Mouse (Mus musculus): ENCODE data around the gene Ugt1a8. TPM values are rescaled to one million over a fixed set of nuclear protein-coding genes. Genes with fewer than 3 reads are reported as not detected.

Ugt1a8 gene
- polyA plus RNA-seq, 1 experiment, result not detected

GRCm38 (mm10) chr1:88186325-88186935, 98.8 kb downstream of the Ugt1a8 start:
- no peaks in the 10 kb centered on the region for H3K36me3 ChIP-seq (ENCODE audit: control insufficient read depth, insufficient read depth)
- H3K4me3 ChIP-seq (ENCODE audit: insufficient read depth, poor library complexity, severe bottlenecking), result no peak overlapping the region
- no peak overlapping the region for H3ac ChIP-seq (ENCODE audit: control insufficient read depth, insufficient read length, low read depth)
- no peaks in the 10 kb centered on the region for H3K79me2 ChIP-seq (ENCODE audit: control insufficient read depth, insufficient read depth)
- TF ChIP-seq FOSL1 (IDR thresholded peaks at IDR 0.05; ENCODE audit: insufficient read depth, low read length, poor library complexity, severe bottlenecking) (no peak), MYOG (IDR thresholded peaks at IDR 0.05; ENCODE audit: control insufficient read depth, extremely low read depth, insufficient read length) (no peak), CEBPB (IDR thresholded peaks at IDR 0.05; ENCODE audit: low read depth) (no peak), CTCF (IDR thresholded peaks at IDR 0.05; ENCODE audit: control insufficient read depth, insufficient read depth, insufficient read length) (no peak), USF1 (IDR thresholded peaks at IDR 0.05; ENCODE audit: low read depth) (no peak), MYOD1 (IDR thresholded peaks at IDR 0.05; ENCODE audit: control insufficient read depth, insufficient read length, low read depth) (no peak), MAX (IDR thresholded peaks at IDR 0.05) (no peak)
- H3K79me3 ChIP-seq (ENCODE audit: low read depth), result no peaks in the 10 kb centered on the region
- H3K27me3 ChIP-seq (ENCODE audit: control insufficient read depth, insufficient read depth, insufficient read length), result peaks cover 4% of the 10 kb centered on the region

DNA sequence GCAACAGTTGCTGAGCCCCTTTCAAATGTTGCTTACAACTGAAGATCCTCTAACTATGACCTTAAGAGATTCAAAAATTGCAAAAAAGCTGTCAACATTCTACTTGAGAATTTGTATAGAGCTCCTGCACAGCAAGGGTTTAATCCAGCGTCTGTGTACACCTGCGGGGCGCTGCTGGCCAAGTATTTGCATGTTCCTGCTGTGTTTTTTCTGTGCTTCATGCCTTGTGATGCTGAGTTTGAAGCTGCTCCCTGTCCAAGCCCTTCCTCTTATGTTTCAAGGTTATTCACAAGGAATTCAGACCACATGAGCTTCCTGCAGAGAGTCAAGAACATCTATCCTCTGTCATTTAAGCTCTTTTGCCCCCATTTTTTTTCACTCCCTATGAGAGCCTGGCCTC, 104.5 kb downstream of the Ugt1a8 start:
- Histone ChIP-seq H3K27me3 (ENCODE audit: control insufficient read depth, insufficient read depth, insufficient read length) (peaks cover 4% of the 10 kb centered on the region), H3K36me3 (ENCODE audit: control insufficient read depth, insufficient read depth) (no peaks in the 10 kb centered on the region), H3K4me3 (ENCODE audit: insufficient read depth, poor library complexity, severe bottlenecking) (no peak overlapping the region), H3K79me3 (ENCODE audit: low read depth) (no peaks in the 10 kb centered on the region), H3K79me2 (ENCODE audit: control insufficient read depth, insufficient read depth) (no peaks in the 10 kb centered on the region), H3ac (ENCODE audit: control insufficient read depth, insufficient read length, low read depth) (no peak overlapping the region)
- TF ChIP-seq MAX (IDR thresholded peaks at IDR 0.05) (no peak), CTCF (IDR thresholded peaks at IDR 0.05; ENCODE audit: control insufficient read depth, insufficient read depth, insufficient read length) (no peak), USF1 (IDR thresholded peaks at IDR 0.05; ENCODE audit: low read depth) (no peak), CEBPB (IDR thresholded peaks at IDR 0.05; ENCODE audit: low read depth) (no peak), MYOD1 (IDR thresholded peaks at IDR 0.05; ENCODE audit: control insufficient read depth, insufficient read length, low read depth) (no peak), FOSL1 (IDR thresholded peaks at IDR 0.05; ENCODE audit: insufficient read depth, low read length, poor library complexity, severe bottlenecking) (no peak), MYOG (IDR thresholded peaks at IDR 0.05; ENCODE audit: control insufficient read depth, extremely low read depth, insufficient read length) (no peak)

DNA sequence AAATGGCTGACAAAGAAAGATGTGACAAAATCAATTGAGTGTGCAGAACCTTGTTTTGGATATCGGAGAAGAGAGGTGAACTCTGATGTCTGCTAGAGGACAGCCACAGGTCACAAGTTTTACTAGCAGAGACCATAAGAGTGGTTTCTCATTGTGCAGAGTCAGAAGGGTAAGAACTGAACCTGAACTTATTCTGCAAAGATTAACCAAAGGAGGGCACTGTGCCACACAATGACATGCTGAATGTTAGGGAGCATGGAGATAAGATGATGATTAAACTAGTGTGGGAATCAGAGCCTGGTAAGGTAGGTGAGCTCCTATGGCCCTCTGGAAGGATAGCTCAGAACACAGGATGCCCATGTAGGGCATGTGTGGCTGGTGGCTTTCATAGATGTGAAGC, 108.1 kb downstream of the Ugt1a8 start:
- Histone ChIP-seq H3K79me2 (ENCODE audit: control insufficient read depth, insufficient read depth) (no peaks in the 10 kb centered on the region), H3K36me3 (ENCODE audit: control insufficient read depth, insufficient read depth) (no peaks in the 10 kb centered on the region), H3K27me3 (ENCODE audit: control insufficient read depth, insufficient read depth, insufficient read length) (peaks cover 20% of the 10 kb centered on the region), H3K4me3 (ENCODE audit: insufficient read depth, poor library complexity, severe bottlenecking) (no peak overlapping the region), H3ac (ENCODE audit: control insufficient read depth, insufficient read length, low read depth) (no peak overlapping the region), H3K79me3 (ENCODE audit: low read depth) (no peaks in the 10 kb centered on the region)
- TF ChIP-seq USF1 (IDR thresholded peaks at IDR 0.05; ENCODE audit: low read depth) (no peak), FOSL1 (IDR thresholded peaks at IDR 0.05; ENCODE audit: insufficient read depth, low read length, poor library complexity, severe bottlenecking) (no peak), MYOG (IDR thresholded peaks at IDR 0.05; ENCODE audit: control insufficient read depth, extremely low read depth, insufficient read length) (no peak), CEBPB (IDR thresholded peaks at IDR 0.05; ENCODE audit: low read depth) (no peak), MYOD1 (IDR thresholded peaks at IDR 0.05; ENCODE audit: control insufficient read depth, insufficient read length, low read depth) (no peak), MAX (IDR thresholded peaks at IDR 0.05) (no peak), CTCF (IDR thresholded peaks at IDR 0.05; ENCODE audit: control insufficient read depth, insufficient read depth, insufficient read length) (no peak)

- Histone ChIP-seq H3K79me3 (ENCODE audit: low read depth) (no peaks in the 10 kb centered on the region), H3ac (ENCODE audit: control insufficient read depth, insufficient read length, low read depth) (no peak overlapping the region), H3K36me3 (ENCODE audit: control insufficient read depth, insufficient read depth) (no peaks in the 10 kb centered on the region), H3K4me3 (ENCODE audit: insufficient read depth, poor library complexity, severe bottlenecking) (no peak overlapping the region), H3K27me3 (ENCODE audit: control insufficient read depth, insufficient read depth, insufficient read length) (peaks cover 24% of the 10 kb centered on the region), H3K79me2 (ENCODE audit: control insufficient read depth, insufficient read depth) (no peaks in the 10 kb centered on the region)
- TF ChIP-seq FOSL1 (IDR thresholded peaks at IDR 0.05; ENCODE audit: insufficient read depth, low read length, poor library complexity, severe bottlenecking) (no peak), MYOD1 (IDR thresholded peaks at IDR 0.05; ENCODE audit: control insufficient read depth, insufficient read length, low read depth) (no peak), MYOG (IDR thresholded peaks at IDR 0.05; ENCODE audit: control insufficient read depth, extremely low read depth, insufficient read length) (no peak), CEBPB (IDR thresholded peaks at IDR 0.05; ENCODE audit: low read depth) (no peak), CTCF (IDR thresholded peaks at IDR 0.05; ENCODE audit: control insufficient read depth, insufficient read depth, insufficient read length) (no peak), USF1 (IDR thresholded peaks at IDR 0.05; ENCODE audit: low read depth) (no peak), MAX (IDR thresholded peaks at IDR 0.05) (no peak)
Measured at GRCm38 (mm10) chr1:88197443-88197842, 109.8 kb downstream of the Ugt1a8 start.

DNA sequence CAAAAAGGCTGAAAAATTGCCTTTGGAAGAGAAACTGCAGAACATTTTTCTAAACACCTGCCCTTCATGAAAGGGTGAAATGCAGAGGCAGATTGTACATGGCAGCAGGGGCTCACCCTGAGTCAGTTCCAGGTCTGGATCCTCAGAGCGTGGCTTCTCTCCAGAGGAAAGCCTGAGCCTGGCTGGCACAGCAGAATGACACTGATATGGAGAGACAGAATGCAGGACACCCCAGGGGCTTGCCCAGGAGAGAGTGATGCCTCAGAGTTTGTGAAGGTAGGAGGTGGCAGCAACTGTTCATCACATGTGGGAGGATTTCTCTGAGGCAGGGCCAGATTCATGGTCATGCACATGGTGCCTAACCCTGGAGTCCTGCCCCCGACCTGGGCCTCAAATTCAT, 112.4 kb downstream of the Ugt1a8 start:
- Histone ChIP-seq H3ac (ENCODE audit: control insufficient read depth, insufficient read length, low read depth) (no peak overlapping the region), H3K4me3 (ENCODE audit: insufficient read depth, poor library complexity, severe bottlenecking) (no peak overlapping the region), H3K27me3 (ENCODE audit: control insufficient read depth, insufficient read depth, insufficient read length) (peaks cover 24% of the 10 kb centered on the region), H3K79me3 (ENCODE audit: low read depth) (no peaks in the 10 kb centered on the region), H3K79me2 (ENCODE audit: control insufficient read depth, insufficient read depth) (no peaks in the 10 kb centered on the region), H3K36me3 (ENCODE audit: control insufficient read depth, insufficient read depth) (no peaks in the 10 kb centered on the region)
- TF ChIP-seq CEBPB (IDR thresholded peaks at IDR 0.05; ENCODE audit: low read depth), result no peak
- no peak for TF ChIP-seq MYOD1 (IDR thresholded peaks at IDR 0.05; ENCODE audit: control insufficient read depth, insufficient read length, low read depth)
- no peak for TF ChIP-seq MAX (IDR thresholded peaks at IDR 0.05)
- TF ChIP-seq FOSL1 (IDR thresholded peaks at IDR 0.05; ENCODE audit: insufficient read depth, low read length, poor library complexity, severe bottlenecking), result no peak
- TF ChIP-seq USF1 (IDR thresholded peaks at IDR 0.05; ENCODE audit: low read depth), result no peak
- no peak for TF ChIP-seq CTCF (IDR thresholded peaks at IDR 0.05; ENCODE audit: control insufficient read depth, insufficient read depth, insufficient read length)
- no peak for TF ChIP-seq MYOG (IDR thresholded peaks at IDR 0.05; ENCODE audit: control insufficient read depth, extremely low read depth, insufficient read length)

Data from C2C12 (cell line).